Mouse (Mus musculus) G1E-ER4 (cell line): ENCODE measurements around the gene Mfrp. TPM values are rescaled to one million over a fixed set of nuclear protein-coding genes. Genes with fewer than 3 reads are reported as not detected.

Source experiments
- GATA1 ChIP-seq: IDR thresholded peaks from one replicate; pipeline ENCODE4 v1.8.0; 2012; ENCODE audit warnings: low read length, inconsistent platforms
- polyA plus RNA-seq: library from polyadenylated mRNA; stranded (reverse); fragments of >175 nt; gene quantifications from 2 replicates; pipeline ENCODE4 v1.2.3, GENCODE M21; 2012

Gene Mfrp
- polyA plus RNA-seq, 1 experiment, result not detected

DNA sequence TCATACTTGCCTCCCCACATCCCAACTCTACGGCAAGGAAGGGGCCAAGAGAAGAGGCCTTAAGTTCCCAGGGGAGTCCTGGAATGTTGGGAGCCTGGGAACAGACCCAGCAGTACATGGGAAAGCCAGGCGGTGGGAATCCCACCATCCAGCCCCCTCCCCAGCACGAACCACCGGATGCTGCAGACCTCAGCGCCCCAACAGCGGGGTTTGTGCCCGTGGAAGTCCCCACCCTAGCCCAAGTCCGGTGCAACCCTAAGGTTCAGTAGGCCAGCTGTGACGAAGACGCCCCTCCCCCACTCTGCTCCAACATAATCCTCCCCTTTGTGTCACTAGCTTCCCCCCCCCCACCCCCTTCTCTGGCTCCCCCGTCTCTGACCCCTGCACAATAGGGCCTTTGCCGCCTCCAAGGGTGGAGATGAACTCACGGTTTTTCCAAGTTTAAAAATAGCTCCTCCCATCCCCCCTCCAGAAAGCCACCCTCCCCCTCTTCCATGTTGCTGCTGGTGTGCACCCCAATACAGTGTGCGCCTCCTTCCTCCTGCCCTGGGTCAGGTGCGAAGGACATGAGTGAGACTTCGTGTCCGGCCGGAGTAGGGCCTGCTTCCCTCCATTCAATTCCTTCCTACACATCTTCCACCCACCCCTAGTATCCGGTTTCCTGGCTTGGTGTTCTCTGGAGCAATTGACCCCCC is 29.2 kb downstream of the Mfrp start:
- TF ChIP-seq GATA1, result no peak

DNA sequence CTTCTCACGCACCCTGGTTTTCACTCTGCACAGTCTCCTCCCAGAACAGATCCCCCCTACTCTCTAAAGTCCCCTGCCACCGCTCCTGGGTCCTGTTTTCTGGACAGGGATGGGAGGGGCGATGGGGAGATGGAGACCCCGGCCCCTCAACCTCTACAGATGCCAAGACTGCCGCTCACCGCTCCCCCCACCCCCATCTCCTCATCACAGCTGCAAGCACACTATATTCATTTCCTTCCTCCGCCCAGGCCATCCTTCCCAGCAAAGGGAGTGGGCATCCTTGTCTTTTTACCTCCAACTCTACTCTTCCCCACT is 29.7 kb downstream of the Mfrp start:
- TF ChIP-seq GATA1, result no peak

DNA sequence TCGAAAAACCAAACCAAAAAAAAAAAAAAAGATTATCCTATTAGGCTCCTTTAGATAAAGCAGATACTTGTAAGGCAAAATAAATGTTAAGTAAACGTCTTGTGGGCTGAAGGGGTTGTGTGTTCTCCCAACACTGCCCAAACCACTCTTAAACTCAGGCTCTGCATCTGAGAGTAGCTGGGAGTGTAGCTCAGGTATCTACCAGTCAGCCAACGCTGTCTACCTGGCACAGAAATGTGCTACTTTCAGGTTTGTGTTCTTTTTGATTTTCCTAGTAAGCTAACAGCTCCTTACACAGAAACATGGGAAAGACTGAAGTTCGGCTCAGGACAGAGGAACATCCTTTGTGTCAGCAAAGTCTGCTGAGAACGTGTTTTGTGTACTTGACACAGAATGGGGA is 30.7 kb downstream of the Mfrp start:
- no peak for TF ChIP-seq GATA1

DNA sequence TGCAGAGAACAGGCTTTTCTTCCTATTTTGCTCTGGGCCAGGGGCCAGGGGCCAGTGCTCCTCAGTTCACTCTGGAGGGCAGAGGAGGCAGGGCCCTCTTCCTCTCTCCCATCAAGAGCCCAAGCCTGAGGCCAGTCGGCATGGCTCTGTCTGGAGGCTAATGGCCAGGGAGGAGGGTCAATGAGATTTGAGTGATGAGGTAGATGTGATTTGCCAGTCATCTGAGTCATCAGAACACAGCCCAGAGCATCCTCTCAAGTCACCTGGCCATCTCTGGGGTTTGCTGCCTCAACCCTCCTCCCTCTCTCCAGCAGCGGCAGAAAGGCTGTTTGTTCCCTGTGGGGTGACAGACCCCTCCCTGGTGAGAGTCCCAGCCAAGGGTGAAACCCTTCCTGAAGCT is 31.8 kb downstream of the Mfrp start:
- TF ChIP-seq GATA1, result no peak

DNA sequence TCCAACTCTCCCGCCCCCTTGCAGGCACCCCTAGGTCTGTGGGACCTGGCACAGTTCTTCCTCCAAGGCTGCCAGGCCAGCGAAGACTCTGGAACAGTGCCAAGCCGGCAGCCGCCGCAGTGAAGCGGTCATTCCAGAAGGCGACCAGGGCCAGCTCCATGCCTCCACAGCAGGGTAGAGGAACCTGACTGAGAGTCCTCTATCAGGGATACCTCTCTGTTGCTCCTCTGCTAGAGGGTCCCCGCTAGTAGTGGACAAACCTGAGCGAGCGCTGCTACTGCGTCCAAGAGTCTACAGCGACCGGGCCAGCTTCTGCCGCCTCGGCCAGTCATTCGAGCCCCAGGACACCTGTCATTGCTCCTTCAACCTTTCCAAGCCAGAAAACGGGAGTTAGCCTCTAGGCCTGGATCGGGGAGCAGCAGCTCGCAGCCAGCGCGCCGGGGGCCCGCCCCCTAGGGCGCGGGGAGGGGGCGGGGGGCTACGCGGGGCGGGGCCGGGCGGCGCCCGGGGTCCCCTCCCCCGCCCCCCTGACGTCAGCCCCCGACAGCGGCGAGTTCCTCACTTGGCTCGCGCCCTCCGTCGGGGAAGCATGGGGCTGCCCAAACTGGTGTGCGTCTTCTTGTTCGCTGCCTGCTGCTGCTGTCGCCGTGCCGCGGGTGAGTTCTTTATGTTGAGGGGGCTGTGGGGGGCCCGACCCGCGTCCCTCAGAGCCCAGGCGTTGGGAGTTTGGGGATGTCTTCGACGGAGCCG is 32.7 kb downstream of the Mfrp start, which contains the start of gene Mcam:
Gene Mcam, plus strand, starts transcription at position 369 of the 750 bp plus-strand sequence.
- no peak for TF ChIP-seq GATA1

DNA sequence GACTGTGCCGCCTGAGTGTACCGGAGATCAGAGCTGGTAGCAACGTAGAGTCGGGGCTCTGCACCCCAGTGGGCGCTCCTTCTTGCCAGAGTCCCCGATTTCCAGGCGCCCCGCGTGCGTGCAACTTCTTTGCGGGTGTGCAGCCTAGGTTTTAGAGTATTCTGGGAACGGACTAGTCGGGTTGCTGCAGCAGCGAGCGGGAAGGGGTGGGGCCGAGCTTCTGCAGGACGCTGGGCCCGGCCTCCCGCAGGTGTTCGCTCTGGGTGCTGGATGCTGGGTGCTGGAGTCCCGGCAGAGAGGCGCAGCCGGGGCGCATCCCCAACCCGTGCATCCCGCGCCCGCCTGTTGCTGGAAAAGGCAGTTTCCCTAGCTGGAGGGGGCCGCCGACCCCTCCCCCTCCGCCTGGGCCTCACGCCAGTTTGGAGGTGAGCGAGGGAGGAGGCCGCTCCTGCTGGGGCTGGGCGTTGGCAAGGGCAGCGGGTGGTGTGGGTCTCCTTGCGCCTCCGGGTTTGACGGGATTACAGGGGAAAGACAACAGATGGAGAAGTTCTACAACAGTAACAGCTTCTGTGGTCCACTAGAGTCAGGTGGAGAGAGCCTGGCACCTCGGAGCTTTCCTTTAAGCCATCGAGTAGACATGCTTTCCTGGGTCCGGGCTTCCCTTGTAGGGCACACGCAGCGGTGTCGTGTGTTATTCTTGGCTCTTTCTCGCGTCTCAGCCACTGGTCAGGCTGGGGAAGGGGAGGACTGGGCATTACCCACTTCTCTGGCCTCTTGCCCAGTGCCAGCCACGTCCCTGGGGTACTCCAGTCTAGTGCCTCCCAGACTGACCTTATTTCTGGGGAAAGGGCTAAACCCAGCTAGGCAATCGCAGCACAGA is 33.6 kb downstream of the Mfrp start:
- TF ChIP-seq GATA1, result no peak

DNA sequence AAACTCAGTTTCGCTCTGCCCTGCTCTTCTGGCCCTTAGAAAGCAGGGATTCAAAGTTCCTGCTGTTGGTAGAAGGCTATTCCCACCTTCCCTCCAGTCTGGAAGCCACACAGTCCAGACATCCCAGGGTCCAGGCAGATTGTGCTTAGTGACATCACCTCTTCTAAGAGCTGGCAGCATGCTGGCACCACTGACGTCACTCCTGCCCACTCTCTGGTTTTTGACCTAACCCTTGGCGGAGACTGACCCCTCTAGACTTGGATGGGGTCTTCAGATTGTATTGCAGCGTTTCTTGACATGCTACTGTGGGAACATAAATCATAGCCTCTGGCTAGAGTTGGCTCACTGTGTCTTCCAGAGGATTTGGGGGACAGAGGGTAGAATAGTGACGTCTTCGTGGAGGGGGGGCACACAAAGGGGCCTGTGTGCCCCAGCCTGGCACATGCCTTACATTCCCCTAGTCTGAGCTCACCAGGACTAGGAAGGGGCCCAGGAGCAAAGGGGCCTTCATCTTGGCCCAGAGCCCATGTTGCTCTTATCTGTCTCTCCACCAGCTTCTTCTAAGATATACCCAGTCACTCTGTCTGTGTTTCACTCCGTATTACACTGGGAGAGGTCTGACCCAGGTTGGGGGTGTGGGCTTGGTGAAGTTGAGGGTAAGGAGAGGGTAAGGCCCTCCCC is 34.3 kb downstream of the Mfrp start:
- TF ChIP-seq GATA1, result no peak

DNA sequence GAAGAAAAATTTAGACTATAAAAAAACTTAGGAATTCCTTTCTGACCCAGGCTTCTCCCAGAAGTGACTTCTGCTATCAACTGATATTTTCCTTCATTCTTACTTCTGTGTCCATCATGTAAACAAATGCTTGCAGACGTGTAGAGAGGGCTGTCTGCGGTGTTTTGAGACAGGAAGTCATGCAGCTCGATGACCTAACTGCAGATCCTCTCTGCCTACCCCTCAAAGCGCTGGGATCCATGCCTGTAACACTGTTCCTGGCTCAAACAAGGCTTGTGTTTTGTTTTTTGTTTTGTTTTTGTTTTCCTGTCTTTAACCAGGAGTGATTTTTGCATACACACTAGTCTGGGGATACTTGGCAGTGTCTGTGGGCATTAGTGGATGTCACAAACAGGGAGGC is 36.3 kb downstream of the Mfrp start:
- no peak for TF ChIP-seq GATA1

DNA sequence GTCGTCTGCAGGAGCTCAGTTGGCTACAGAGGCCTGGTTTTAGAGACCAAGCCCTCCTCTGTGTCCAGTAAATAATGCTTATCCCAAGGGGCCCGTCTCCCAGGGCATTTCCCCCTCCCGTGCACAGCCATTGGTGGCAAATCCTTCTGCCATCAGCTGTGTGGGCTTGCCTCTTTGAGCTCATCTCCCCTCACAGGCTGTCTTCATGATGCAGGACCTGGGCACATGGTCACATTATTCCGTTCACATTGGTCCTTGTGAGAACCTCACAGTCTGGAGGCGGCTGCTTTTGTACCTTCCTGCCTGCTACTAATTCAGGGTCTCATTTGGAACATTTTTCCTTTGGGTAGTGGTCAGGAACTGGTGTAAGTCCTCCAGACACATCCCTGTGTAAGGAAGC is 40.4 kb downstream of the Mfrp start:
- no peak for TF ChIP-seq GATA1

DNA sequence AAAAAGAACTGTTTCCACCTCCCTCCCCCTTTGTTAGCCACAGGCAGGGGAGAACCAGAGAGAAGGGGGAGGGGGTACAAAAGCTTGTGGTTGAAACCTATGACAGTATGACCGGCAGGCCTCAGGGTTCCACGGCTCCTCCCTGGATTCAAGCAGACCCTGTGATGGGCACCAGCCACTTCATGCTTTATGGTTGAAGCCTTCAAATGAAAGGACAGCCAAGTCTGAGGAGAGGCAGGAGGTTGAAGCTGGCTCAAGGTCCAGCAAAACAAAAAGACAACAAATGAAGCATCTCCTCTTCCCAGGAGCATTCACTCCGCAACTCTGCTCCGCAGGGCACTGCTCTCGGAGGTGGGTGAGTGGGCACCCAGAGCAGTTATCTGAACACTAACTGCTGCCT is 41.9 kb downstream of the Mfrp start:
- TF ChIP-seq GATA1, result no peak

DNA sequence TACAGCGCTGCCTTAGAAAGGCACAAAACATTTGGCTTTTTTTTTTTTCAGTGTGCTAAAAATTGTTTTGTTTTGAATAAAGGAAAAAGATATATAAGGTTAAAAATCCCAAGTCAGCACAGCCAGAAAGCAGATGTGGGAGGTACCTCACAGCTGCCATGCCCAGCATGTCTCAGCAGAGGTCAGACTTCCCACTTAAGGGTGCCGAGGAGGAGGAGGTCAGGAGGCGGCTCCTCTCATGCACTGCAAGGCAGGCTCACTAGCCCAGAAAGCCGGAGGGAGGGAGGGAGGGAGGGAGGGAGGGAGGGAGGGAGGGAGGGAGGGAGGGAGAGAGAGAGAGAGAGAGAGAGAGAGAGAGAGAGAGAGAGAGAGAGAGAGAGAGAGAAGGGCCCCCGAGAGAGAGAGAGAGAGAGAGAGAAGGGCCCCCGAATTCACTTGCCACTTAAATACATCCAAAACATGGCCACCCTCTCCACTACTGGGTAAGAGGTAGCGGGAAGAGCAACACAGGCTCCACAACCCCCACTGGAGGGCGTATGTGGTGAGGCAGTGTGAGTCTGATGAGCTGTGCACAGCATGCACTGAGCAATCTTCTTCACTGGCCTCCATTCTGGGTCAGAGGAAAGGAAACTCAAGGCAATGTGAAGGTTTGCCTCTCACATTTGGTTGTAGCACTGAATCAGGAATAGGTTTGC is 42.6 kb downstream of the Mfrp start:
- TF ChIP-seq GATA1, result no peak

DNA sequence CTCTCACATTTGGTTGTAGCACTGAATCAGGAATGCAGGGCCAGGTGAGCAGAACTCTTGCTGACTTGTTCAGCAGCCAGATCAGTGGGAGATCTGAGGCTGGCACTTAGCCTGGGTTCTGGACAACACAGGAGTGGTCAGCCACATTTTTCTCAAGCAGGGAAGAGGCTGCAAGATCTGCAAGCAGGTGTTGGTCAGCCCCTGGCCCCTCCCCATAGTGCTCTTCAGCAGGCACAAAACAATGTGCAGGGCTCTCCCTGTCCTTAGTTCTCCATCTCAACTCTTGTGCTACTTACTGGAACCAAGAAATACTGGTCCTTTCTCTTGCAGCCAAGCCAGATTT is 43.2 kb downstream of the Mfrp start:
- no peak for TF ChIP-seq GATA1

DNA sequence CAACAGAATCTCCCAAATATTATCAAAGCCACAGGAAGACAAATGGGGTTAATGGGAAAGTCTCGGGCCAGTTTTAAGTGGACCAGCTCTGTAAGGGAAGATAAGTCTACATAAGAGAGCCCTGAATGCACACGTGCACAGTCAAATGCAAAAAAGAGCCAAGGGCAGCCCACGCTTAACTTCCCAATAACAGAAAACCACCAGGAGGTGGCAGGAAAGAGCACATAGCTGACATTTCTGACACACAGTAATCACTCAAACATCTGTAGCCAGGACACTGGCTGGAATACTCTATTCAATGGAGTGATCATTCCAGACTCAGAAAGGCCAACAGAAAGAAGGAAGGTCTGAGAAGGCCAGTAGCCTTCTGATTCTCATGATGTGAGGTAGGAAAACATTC is 45.8 kb downstream of the Mfrp start:
- no peak for TF ChIP-seq GATA1

Other genes with a start within 250 kb of the Mfrp start
- gene Thy1, start 58.3 kb upstream of the Mfrp start, polyA plus RNA-seq, result not detected in 2 replicates
- gene Usp2, start 34.7 kb upstream of the Mfrp start, polyA plus RNA-seq, result 1.3 and 1.7 TPM in 2 replicates
- gene C1qtnf5, start 5.5 kb downstream of the Mfrp start, polyA plus RNA-seq, result not detected in 2 replicates
- gene Gm49380, start 11.8 kb downstream of the Mfrp start, polyA plus RNA-seq, result not detected in 2 replicates
- 36.9 and 44.7 TPM in 2 replicates for gene Rnf26, start 11.8 kb downstream of the Mfrp start, polyA plus RNA-seq
- not detected in 2 replicates for gene Mcam, start 32.7 kb downstream of the Mfrp start, polyA plus RNA-seq
- gene Cbl, start 132.3 kb downstream of the Mfrp start, polyA plus RNA-seq, result 15.4 and 18.5 TPM in 2 replicates
- not detected in 2 replicates for gene Ccdc153, start 138.9 kb downstream of the Mfrp start, polyA plus RNA-seq
- not detected in 2 replicates for gene Pdzd3, start 149.7 kb downstream of the Mfrp start, polyA plus RNA-seq
- 0.02 TPM in 1 of 2 replicates, not detected in the other for gene Nlrx1, start 166.9 kb downstream of the Mfrp start, polyA plus RNA-seq
- 15.6 and 18.4 TPM in 2 replicates for gene Abcg4, start 186.9 kb downstream of the Mfrp start, polyA plus RNA-seq
- 3.5 and 8.9 TPM in 2 replicates for gene Hinfp, start 203.9 kb downstream of the Mfrp start, polyA plus RNA-seq
- gene C2cd2l, start 218.6 kb downstream of the Mfrp start, polyA plus RNA-seq, result 42.9 and 52.2 TPM in 2 replicates
- gene Dpagt1, start 224.3 kb downstream of the Mfrp start, polyA plus RNA-seq, result 7.7 and 9.9 TPM in 2 replicates
- 682 and 860 TPM in 2 replicates for gene H2afx, start 233.0 kb downstream of the Mfrp start, polyA plus RNA-seq
- 139 and 142 TPM in 2 replicates for gene Hmbs, start 242.5 kb downstream of the Mfrp start, polyA plus RNA-seq